Mouse (Mus musculus) erythroblast, embryonic 14.5 days (primary cell): ENCODE measurements around the gene Ntf5.

Source experiments
- GATA1 ChIP-seq: IDR thresholded peaks from 2 replicates; pipeline ENCODE4 v1.6.1; 2012; ENCODE audit warnings: low read length, inconsistent platforms, mixed read lengths
- TAL1 ChIP-seq: IDR thresholded peaks from 3 replicates; pipeline ENCODE4 v1.6.1; 2012; ENCODE audit warnings: low read length, inconsistent platforms, mixed read lengths

DNA sequence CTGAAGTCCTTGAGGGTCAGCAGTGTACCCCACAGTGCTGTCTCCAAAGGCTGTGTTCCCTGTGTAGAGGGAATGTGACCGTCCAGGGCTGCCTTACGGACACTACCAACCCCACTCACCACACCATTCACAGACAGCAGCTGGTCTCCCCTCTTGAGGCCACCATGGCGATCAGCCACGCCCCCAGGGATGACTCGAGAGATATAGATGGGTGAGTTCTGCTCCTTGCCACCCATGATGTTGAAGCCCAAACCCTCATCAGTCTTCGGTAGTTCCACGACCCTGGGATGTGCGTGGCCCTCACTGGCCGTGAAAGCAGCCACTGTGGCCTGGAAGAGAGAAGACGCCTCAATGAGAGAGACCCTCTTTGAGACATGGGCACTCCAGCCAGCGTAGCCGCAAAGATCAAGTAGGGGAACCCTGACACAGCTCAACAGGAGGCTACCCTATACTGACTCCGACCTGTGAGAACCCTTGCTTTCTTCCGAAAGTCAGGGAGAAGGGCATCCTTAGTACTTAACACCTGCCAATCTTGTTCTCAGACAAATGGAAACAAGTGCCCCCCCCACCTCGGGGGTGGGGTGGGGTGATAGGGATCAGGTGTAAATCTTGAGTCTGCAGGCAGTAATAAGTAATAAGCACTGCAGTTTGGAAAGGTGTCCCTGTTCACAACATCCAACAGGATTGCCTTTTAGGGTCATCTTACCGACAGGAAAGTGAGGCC, 44.3 kb upstream of the Ntf5 start:
- TF ChIP-seq GATA1 (no peak), TAL1 (no peak)
